Mouse (Mus musculus) ES-Bruce4 (cell line): ENCODE results near the gene Upb1.

ENCODE experiments used
- CTCF ChIP-seq: IDR thresholded peaks from one replicate; pipeline ENCODE4 v1.8.1; 2011; ENCODE audit warnings: low read depth, low read length
- EP300 ChIP-seq: IDR thresholded peaks from 2 replicates; pipeline ENCODE4 v1.6.1; 2011; ENCODE audit warnings: low read depth, low read length; ENCODE audit not compliant: insufficient read depth
- POLR2A ChIP-seq: IDR thresholded peaks from one replicate; pipeline ENCODE4 v1.8.1; 2011; ENCODE audit warnings: low read length; ENCODE audit not compliant: insufficient read depth

DNA sequence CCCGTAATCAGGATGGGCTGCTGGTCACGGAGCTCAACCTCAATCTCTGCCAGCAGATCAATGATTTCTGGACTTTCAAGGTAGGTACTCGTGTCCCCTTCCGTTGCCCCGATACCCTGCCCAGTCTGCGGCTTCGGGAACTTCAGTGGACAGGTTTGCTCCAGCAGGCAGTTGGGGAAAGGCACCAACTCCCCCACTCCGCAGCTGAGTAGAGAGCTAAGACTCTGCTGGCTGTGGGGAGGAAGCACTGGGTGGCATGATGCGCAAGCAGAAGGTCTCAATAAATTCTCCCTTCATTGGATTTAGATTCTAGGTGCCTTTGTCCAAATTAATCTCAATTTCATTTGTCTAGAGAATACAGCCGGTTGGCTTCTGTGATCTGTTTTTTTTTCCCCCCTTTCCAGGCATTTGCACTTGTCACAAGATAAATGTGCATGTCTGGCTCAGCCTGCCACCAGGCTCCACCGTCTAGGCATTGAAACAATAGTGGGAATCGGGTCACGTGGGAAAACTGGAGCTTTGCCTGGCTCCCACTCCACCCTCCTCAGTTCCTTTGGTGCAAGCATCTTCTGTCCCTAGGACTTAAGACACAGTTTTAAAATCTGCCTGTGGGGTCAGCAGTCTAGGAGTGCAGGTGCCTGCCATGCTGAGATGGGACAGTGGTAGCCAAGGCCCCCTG, 37.4 kb downstream of the Upb1 start:
- TF ChIP-seq CTCF (no peak), POLR2A (no peak), EP300 (no peak)
